Mouse (Mus musculus): ENCODE data around the gene Atoh7. TPM values are rescaled to one million over a fixed set of nuclear protein-coding genes. Genes with fewer than 3 reads are reported as not detected.

The Atoh7 gene
- polyA plus RNA-seq, 2 experiments from 2014 or later, result not detected

GRCm38 (mm10) chr10:63099941-63100562 lies 601 bp downstream of the Atoh7 start:
- ATAC-seq, result no peak

GRCm38 (mm10) chr10:63100657-63101056 lies 1.2 kb downstream of the Atoh7 start:
- no peak for ATAC-seq

DNA sequence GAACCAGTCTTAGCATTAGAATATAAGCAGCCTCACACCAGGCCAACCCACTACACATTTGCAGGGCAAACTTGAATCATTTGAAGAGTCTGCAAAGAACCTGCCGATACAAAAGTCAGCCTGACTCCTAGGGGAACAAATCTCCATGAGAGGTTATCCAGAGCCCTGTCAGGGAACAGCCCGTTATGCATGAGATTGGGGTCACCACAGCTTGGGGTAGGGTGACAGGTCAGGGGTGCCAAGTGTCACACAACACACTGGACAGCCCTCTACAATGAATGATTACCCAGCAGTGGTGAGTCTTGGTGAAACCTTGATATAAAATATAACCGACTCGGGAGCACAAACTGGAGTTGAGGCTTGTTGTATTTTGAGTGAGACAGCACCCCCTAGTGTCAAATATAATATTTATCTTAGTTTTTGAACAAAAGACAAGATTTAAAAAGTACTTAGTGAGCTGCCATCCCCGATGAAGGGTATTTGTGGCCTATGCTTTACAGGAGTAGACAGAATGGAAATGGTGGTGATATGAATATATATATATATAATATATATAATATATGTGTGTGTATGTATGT lies 13.7 kb downstream of the Atoh7 start:
- ATAC-seq, result no peak

- no peak for ATAC-seq
Observed at GRCm38 (mm10) chr10:63113716-63114360, 14.4 kb downstream of the Atoh7 start.

GRCm38 (mm10) chr10:63115881-63116280 lies 16.4 kb downstream of the Atoh7 start:
- no peak for ATAC-seq

GRCm38 (mm10) chr10:63116376-63116775 lies 16.9 kb downstream of the Atoh7 start:
- ATAC-seq, result no peak

DNA sequence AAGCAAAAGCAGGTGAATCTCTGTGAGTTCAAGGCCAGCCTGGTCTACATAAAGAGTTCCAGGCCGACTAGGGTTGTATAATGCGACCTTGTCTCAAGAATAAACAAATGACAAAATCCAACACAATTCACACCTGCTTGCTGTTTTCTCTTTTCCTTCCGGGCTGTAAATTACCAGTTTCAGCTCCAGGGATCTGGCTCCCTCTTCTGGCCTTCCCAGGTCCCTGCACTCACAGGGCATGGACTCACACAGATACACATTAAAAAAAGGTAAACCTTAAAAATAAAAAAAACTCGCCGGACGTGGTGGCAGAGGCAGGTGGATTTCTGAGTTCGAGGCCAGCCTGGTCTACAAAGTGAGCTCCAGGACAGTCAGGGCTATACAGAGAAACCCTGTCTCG lies 18.1 kb downstream of the Atoh7 start:
- no peak for ATAC-seq

- no peak for ATAC-seq
Observed at GRCm38 (mm10) chr10:63119916-63120315, 20.5 kb downstream of the Atoh7 start.

- no peak for ATAC-seq
Observed at GRCm38 (mm10) chr10:63121961-63122360, 22.5 kb downstream of the Atoh7 start.

- no peak for ATAC-seq
Observed at GRCm38 (mm10) chr10:63122516-63122915, 23.1 kb downstream of the Atoh7 start.

GRCm38 (mm10) chr10:63123141-63123540 lies 23.7 kb downstream of the Atoh7 start:
- no peak for ATAC-seq

DNA sequence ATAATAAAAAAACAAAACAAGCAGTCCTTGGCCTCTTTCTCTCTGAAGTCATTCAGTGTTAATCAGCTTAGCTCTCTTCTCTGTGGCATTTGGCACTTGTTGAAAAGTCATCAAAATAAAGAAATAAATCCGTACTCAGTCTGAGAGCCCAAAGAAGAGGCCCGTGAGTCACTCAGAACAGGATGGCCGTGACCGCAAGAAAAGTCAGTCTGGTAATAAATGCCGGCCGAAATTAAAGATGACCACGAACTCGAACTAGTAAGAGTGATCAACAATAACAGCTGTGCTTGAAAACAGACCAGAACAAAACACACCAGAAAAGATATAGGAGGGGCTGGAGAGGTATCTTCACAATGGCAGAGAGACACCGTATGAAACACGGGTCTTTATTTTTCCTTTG lies 24.6 kb downstream of the Atoh7 start:
- ATAC-seq, result no peak

DNA sequence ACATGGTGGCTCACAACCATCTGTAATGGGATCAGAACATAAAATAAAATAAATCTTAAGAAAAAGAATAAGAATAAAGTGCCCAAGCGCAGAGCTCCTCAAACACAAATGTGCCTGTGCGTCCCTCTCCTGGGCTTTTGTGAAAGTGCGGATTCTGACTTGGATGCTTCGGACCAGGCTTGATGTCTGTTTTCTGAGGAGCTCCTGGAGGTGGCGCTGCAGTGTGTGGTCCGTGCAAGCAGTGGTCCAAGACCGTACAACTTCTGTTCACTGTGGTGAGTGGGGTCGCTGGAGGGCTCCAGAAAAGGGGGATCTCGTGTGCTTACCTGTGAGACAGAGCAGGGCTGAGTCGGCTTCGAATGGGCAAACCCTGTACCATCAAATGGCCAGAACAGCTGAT lies 25.9 kb downstream of the Atoh7 start:
- no peak for ATAC-seq

DNA sequence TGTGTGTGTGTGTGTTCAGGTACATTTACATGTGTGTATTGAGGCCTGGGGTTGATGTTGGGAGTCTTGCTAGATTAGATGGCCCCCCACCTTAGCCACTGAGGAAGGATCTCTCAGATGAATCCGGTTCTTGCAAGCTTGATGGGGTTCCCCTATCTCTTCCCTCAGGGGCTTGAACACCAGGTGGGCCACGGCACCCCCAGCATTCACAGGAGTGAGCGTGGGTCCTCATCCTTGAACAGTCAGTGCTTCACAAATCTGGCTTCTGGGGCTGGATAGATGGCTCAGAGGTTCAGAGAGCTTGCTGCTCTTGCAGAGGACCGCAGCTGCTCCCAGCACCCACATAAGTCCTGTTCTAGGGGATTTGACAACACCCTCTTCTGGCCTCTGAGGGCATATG lies 26.7 kb downstream of the Atoh7 start:
- ATAC-seq, result no peak

GRCm38 (mm10) chr10:63127156-63127555 lies 27.7 kb downstream of the Atoh7 start:
- ATAC-seq, result no peak

DNA sequence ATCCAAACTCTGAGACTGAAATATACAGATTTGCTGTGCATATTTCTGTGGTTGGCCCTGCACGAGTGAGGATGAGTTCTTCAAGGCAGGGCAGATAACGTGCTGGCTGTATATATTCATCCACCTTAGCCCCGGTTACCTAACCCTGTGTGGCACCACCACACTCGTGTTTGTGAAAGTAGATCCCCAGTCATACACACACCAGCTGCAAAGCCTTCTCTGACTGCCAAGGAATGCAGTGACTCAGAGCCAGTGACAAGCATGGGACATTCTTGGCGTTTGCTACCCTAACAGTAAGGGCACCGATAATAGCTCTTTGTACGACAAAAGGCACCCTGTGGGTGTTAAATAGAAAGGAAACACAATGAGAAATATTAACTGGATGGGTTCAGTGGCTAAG lies 28.8 kb downstream of the Atoh7 start:
- no peak for ATAC-seq

GRCm38 (mm10) chr10:63130500-63130899 lies 31.0 kb downstream of the Atoh7 start:
- no peak for ATAC-seq

- no peak for ATAC-seq
Observed at GRCm38 (mm10) chr10:63132356-63132755, 32.9 kb downstream of the Atoh7 start.

GRCm38 (mm10) chr10:63133326-63133725 lies 33.9 kb downstream of the Atoh7 start:
- ATAC-seq, result no peak

GRCm38 (mm10) chr10:63135680-63136079 lies 36.2 kb downstream of the Atoh7 start:
- ATAC-seq, result no peak

DNA sequence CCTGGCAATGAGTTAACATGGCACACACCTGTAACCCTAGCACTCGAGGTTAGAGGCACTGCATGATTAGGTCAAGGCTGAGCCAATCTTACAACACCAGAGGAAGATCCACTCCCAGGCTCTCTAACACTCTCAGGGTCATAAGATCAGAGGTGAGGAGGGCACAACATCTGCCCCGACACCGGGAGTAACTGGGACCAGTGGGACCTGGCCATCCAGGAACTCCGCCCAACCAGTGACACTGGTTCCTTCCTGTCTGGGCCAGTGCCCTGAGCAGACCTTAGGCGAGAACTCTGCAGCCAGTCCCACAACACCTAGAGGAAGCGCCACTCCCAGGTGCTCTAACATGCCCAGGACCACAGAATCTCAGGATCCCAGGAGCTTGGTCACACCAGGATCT lies 37.0 kb downstream of the Atoh7 start:
- no peak for ATAC-seq

DNA sequence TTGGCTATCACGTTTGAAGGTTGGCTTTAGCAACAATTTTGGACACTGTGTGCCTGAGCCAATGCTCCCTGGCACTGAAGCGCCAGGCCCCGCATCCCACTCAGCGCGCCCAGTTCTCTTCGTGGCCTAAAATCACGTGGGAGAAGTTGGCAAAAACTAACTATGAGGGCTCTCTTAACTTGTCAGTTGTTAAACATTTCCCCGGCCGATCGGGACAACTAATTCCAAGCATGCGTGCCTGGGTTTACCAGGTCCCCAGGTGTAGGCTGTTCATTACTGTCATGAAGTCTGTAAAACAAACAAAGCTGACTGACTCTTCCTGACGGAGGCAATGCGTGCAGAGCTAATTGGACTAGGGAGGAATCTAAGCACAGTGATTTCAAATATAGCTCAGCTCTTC lies 43.2 kb downstream of the Atoh7 start:
- ATAC-seq, result no peak

Data from activated CD4-positive, CD25-positive, alpha-beta regulatory T cell, adult 4 months (primary cell).